Mouse (Mus musculus): Measurements from ENCODE around the gene Mtss1l.

Gene Mtss1l

DNA sequence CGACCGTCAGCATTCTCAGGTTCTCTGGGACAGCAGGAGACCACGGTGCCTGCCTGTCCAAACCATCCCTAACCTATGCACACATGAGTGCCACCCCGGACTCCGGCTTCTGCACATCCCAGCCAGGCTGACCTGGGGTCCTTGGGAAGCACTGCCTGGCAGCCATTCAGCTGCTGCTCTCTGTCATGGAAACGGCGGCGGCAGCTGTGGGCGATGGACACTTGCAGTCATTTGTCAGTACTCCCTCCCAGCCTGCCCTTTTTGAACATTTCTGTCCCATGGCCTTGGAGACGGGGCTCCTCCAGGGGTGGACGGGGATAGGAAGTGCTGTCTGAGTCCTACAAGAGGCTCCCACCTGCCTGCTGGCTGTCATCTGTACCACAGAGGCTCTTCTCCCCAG, 12.8 kb upstream of the Mtss1l start:
- DNase-seq, result no peak

GRCm38 (mm10) chr8:110710593-110710992, 10.7 kb upstream of the Mtss1l start:
- DNase-seq, result no peak

DNA sequence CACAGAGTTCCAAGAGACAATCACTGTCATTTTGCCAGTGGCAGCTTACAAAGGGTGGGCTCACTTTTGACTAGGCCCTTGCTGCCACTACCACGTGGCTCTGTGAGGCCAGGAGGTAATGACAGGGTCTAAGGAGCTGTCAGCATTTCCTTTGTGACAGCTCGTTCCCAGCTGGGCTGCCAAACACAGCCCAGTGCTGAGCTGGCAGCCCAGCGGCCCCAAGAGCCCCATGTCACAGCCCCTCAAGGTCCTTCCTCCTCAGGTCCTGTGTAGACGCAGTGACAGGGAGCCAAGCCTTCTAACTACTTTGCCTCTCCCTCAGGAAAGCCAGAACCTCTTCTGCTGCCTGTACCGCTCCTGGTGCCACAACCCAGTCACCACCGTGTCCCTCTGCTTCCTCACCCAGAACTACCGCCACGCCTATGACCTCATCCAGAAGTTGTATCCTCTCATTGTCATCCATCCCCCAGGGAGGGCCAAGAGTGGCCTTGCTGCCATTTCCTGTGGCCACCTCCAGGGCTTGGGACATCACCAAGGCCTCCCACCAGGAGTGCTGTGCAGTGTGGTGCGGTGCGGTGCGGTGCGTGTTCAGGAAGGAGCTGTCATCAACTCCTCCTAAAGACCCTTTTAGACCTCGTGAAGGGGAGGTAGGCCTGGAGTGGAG, 9.9 kb upstream of the Mtss1l start:
- DNase-seq, result peak; percentile 53 to 82

DNA sequence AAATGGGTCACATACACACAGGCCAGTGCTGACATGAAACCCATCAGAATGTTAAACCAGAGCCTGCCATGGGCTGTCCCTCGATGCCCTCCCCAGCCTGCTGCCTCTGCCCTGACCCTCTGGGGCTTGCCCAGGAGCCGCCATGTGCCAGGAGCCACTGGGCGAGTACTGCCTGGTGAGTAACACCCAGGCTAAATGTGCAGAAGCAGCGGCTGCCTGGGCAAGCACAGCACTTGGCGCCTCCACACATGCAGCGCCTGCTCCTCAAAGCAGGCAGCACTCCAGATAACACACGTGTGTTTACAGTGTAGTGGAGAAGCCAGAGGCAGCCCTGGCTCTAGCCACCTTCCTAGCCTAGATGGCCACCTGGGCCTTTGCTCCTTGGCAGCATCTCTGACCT, 8.2 kb upstream of the Mtss1l start:
- no peak for DNase-seq

- DNase-seq, result no peak
These were observed 6.3 kb upstream of the Mtss1l start for GRCm38 (mm10) chr8:110714827-110715519.

GRCm38 (mm10) chr8:110716075-110716474, 5.2 kb upstream of the Mtss1l start:
- DNase-seq, result peak; percentile 57 to 77

GRCm38 (mm10) chr8:110717131-110717530, 4.1 kb upstream of the Mtss1l start:
- no peak for DNase-seq

DNA sequence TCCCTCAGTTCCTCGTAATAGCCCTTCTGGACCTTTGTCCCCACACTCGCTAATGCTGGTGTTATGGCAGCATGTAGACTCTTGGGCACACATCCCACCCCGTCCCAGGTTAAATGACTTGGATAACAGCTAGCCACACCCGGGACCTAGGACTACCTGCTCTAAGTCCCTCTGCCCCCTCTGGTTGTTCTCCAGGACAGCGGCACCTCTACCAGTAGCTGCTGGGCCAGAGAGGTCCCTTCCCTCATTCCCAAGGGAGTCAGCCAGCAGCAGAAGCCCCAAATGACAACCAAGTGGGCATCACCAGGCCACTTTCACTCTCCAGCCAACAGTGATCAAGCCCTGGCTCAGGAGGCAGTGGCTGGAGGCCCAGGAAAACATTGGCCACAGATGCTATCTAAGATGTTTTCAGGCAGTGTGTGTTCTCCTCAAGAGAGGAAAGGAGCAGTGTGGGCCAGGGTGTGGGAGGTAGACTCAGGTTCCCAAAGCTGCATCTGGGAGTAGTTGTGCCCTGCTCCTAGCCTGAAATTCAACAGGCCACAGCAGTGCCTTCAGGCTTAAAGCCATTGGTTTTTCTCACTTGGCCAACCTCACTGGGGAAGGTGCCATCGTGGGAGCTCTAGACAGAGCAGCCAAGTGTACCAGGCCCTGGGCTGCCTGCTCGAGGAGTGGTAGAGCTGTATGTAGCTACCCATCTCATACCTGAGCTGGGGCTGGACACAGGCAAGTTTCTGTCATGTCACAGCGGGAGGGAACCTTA, 2.9 kb upstream of the Mtss1l start:
- DNase-seq, result no peak

DNA sequence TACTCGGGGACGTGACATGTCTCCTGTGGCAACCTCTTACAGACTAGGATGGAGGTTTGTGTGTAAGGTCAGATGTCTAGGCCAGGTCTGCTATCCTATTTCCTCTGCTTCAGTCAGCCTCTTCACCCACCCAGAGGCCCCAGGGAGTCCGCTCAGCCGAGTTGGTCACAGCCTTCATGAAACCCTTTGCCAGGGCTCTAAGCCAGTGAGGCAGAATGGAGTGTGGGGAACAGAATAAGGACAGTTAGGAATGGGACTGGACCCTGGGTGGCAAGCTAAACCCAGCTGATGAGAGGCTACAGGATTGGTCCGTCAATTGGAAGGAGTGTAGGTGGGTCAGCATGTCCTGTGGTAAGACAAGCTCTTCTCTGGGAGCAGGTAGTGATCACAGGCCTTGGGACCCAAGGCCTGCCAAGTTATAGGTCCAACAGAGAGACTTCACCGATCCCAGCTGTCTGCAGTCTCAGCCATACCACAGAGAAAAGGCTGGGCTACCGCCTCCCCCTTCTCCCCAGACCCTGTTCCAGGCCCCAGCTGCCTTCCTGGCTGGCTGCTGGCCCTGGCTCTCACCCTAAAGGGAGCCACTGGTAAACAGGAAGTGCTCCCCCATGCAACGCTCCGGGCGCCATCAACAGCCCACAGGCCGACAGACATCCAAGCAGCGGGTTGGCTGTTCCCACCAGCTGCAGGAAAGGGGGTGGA, 2.2 kb upstream of the Mtss1l start:
- DNase-seq, result peak; percentile 68 to 85

DNA sequence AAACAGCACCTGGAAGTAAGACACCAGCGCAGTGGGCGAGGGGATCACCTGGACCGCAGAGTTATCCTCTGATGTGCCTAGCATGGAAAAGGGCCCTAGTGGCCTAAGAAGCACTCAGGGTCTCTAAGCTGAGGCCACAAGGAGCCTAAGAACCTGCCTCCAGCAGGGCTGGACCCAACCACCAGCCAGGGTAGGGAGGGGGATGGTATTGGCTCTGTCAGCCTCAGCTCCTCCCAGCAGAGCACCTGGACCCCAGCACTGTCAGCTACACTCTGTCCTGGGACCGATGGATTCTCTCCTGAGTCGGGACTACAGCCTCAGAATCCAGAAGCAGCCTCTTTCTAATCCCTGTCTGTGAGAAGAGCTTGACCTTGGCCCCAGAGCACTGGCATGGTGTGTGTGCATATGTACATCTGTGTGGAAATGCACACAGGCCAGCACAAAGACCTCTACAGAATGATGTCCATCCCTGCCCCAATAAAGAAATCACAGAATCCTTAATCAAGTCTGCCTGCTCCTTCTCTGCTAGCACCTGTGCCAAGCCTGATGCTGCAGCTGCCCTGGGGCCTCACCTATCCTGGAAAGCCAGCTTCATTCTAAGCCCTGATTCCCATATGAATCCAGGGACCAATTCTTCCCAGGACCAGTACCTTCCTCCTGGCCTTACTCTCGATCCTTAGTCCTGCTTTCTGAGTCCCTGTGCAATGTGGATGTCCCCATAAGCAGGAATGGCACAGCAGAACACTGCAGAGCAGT, 1.2 kb upstream of the Mtss1l start:
- no peak for DNase-seq

- peak; percentile 40 to 62 for DNase-seq
These were observed 534 bp downstream of the Mtss1l start for GRCm38 (mm10) chr8:110721606-110722413.

- DNase-seq, result no peak
These were observed 1.2 kb downstream of the Mtss1l start for GRCm38 (mm10) chr8:110722414-110723011.

DNA sequence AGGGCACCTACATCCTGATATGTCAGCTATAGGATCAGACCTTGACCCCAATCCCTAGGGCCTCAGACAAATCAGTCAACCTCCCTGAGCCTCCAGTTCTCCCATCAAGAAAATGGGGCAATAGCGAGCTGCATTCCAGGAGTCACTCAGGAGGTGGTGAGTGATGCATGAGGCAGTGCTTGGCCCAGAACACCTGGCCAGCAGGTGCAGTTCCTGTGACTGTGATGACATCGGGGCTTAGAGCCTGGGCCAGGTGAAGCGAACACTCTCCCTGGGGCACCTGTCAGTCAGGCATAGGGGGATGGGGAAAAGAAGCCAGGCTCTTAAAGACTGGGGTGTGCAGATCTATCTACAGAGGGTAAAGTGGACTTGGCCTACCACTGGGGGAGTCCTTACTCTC, 3.2 kb downstream of the Mtss1l start:
- no peak for DNase-seq

- DNase-seq, result no peak
These were observed 4.0 kb downstream of the Mtss1l start for GRCm38 (mm10) chr8:110725084-110725838.

DNA sequence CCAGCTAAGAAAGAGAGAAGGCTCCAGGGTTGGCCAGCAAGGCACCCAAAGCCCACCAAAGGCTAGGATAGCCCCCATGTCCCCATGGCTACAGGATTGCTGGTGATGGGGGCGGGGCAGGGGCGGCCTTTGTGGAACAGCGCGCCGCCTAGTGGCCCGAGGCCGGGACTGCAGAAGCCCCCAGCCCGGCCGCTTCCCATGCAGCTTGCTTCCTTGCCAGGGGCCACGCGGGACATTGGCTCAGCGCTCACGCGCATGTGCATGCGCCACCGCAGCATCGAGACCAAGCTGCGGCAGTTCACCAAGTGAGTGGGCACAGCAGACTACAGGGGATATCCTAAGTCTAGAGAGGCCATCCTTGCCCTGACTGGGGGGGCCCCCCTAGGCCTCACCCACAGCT, 5.6 kb downstream of the Mtss1l start:
- peak; percentile 68 to 73 for DNase-seq

GRCm38 (mm10) chr8:110731346-110731859, 10.1 kb downstream of the Mtss1l start:
- DNase-seq, result no peak

GRCm38 (mm10) chr8:110733036-110733435, 11.8 kb downstream of the Mtss1l start:
- DNase-seq, result no peak

DNA sequence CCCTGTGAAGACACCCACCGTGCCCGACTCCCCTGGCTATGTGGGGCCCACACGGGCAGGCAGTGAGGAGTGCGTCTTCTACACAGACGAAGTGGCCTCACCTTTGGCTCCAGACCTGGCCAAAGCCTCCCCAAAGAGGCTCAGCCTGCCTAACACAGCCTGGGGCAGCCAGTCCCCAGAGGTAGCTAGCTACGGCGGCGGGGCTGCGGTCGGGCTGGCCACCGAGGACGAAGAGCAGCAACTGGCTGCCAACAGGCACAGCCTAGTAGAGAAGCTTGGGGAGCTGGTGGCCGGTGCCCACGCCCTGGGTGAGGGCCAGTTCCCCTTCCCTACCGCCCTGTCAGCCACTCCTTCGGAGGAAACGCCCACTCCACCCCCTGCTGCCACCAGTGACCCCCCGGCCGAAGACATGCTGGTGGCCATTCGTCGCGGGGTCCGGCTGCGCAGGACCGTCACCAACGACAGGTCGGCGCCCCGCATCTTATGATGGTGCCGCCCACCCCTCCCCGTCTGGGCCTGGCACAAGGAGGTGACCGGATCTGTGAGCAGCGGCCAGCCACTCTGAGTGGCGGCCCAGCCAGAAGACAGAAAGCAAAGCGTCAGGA, 17.4 kb downstream of the Mtss1l start:
- DNase-seq, result no peak

DNA sequence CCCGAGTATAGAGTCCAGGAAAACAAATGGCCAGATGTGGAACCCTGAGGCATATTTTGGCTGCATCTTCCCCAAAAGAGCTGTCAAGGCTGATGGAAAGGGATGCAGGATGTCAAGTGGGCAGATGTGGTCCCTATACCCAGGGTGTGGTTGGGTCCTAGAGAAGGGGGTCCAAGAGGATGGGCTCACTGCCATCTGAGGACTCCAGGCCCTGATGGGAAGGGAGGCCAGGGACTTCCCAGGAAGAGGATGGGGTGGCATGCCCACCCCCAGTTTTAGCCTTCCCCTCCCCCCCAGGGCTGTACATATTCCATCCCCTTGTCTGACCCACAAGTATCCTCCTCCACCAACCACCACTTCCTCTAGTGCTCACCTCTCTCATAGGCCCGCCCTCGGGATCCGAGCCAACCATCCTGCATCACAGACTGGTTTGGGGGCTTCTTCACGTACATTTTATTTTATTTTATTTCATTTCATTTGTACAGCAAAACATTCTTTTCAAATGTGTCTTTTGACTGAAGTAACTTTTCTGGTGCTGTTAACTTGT, 19.4 kb downstream of the Mtss1l start:
- DNase-seq, result no peak

Measured in kidney, postnatal 25 days (tissue).